Mouse (Mus musculus) bone marrow macrophage, adult 2 months (primary cell): ENCODE results near the gene Sorcs3.

Experiments used
- CTCF ChIP-seq: IDR thresholded peaks from 2 replicates; pipeline ENCODE4 v1.5.1; 2012; ENCODE audit warnings: low read depth, mild to moderate bottlenecking, low read length, moderate library complexity
- POLR2A ChIP-seq: IDR thresholded peaks from 2 replicates; pipeline ENCODE4 v1.6.1; 2012; ENCODE audit warnings: mild to moderate bottlenecking, low read depth, low read length, borderline replicate concordance

GRCm38 (mm10) chr19:48725851-48726419, 520.1 kb downstream of the Sorcs3 start:
- TF ChIP-seq POLR2A (no peak), CTCF (no peak)
